Mouse (Mus musculus): ENCODE data around the gene Rufy4. TPM values are rescaled to one million over a fixed set of nuclear protein-coding genes. Genes with fewer than 3 reads are reported as not detected.

Rufy4 gene
- total RNA-seq, 2 experiments from 2014 or later = not detected

DNA sequence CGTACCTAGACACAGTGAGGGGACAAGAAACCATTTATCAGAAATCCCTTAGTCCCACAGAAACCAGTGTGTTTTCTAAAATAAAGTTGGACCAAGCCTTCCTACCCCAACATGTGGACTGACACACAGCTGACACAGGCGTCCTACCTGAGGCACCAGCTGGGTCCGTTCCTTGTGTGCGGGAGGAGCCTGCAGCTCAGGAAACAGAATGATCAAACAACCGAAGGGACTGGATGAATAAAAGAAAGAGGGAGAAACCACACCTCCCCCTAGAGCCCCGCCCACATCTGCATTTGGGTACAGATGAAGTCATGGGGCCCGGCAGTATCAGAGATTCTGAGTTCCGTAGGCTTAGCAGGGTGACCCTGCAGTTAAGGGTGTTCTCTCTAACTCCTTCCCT, 69.1 kb downstream of the Rufy4 start, which contains the start of gene Cxcr1:
TSS of gene Cxcr1 (minus strand) at position 187 of the 400 bp plus-strand sequence.
- ATAC-seq (replicated peaks; ENCODE audit: low FRiP score, poor library complexity, severe bottlenecking) = no peak

DNA sequence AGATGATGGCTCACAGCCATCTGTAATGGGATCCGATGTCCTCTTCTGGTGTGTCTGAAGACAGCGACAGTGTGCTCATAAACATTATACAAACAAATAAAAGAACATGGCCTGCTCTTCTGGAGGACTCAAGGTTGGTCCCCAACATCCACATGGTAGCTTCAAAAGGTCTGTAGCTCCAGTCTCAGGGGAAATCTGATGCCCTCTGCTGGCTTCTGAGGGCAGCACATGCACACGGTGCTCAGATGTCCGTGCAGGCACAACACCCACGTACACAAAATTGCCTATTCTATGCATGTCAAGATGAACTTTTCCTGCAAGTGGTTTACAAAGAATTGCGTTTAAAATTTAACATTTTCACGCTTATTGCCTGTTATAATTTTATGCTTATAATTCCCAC, 70.6 kb downstream of the Rufy4 start:
- ATAC-seq (replicated peaks; ENCODE audit: low FRiP score, poor library complexity, severe bottlenecking) = peak; percentile 79

DNA sequence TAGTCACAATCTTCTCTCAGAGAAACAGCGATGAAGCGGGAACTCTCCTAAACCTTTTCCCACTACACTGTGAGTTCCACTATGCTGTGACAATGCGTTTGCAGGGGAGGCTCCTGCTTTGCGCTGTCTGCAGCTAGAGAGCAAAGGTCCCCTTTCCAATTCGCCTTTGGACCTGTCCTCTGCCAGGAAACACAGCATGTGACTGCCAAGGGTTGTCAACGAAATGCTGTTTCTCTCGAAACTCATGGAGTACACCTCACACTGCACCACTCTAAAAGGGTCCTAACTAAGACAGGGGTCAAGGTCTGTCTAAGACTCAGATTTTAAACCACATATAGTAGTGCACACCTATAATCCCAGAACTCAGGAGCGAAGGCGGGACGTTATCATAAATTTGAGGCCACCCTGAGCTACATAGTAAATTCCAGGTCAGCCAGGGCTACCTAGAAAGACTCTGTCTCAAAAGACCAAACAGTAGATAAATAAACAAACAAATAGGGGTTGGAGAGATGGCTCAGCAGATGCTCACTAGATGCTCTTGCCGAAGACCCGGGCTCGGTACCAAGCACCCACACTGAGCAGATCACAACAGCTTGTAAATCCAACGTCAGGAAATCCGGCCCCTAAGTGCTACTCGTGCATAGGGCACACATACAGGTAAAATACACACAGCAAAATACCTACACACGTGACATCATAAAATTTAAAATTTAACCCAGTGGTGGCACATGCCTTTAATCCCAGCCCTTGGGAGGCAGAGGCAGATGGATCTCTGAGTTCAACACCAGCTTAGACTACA, 71.5 kb downstream of the Rufy4 start:
- no peak for ATAC-seq (replicated peaks; ENCODE audit: low FRiP score, poor library complexity, severe bottlenecking)

Other genes starting within 250 kb of the Rufy4 start
- 8.5 and 9.2 TPM in 2 replicates for gene Tns1, start 1.1 kb upstream of the Rufy4 start, total RNA-seq (2015; ENCODE audit: low replicate concordance)
- gene Tns1, start 1.1 kb upstream of the Rufy4 start, total RNA-seq (2017; ENCODE audit: low replicate concordance) = 11.9 and 21.6 TPM in 2 replicates
- gene Cxcr2, start 28.4 kb downstream of the Rufy4 start, total RNA-seq (2015; ENCODE audit: low replicate concordance) = 19.2 and 25.7 TPM in 2 replicates
- gene Cxcr2, start 28.4 kb downstream of the Rufy4 start, total RNA-seq (2017; ENCODE audit: low replicate concordance) = 23.0 and 24.7 TPM in 2 replicates
- gene Cxcr1, start 69.1 kb downstream of the Rufy4 start, total RNA-seq (2015; ENCODE audit: low replicate concordance) = not detected in 2 replicates
- not detected in 2 replicates for gene Cxcr1, start 69.1 kb downstream of the Rufy4 start, total RNA-seq (2017; ENCODE audit: low replicate concordance)
- gene Arpc2, start 110.5 kb downstream of the Rufy4 start, total RNA-seq (2015; ENCODE audit: low replicate concordance) = 283 and 297 TPM in 2 replicates
- 147 and 152 TPM in 2 replicates for gene Arpc2, start 110.5 kb downstream of the Rufy4 start, total RNA-seq (2017; ENCODE audit: low replicate concordance)
- not detected in 2 replicates for gene Gpbar1, start 153.0 kb downstream of the Rufy4 start, total RNA-seq (2015; ENCODE audit: low replicate concordance)
- not detected in 2 replicates for gene Gpbar1, start 153.0 kb downstream of the Rufy4 start, total RNA-seq (2017; ENCODE audit: low replicate concordance)
- 4.6 and 10.4 TPM in 2 replicates for gene Aamp, start 159.2 kb downstream of the Rufy4 start, total RNA-seq (2015; ENCODE audit: low replicate concordance)
- 15.3 and 27.6 TPM in 2 replicates for gene Aamp, start 159.2 kb downstream of the Rufy4 start, total RNA-seq (2017; ENCODE audit: low replicate concordance)
- gene Pnkd, start 159.4 kb downstream of the Rufy4 start, total RNA-seq (2015; ENCODE audit: low replicate concordance) = 7.1 and 17.7 TPM in 2 replicates
- gene Pnkd, start 159.4 kb downstream of the Rufy4 start, total RNA-seq (2017; ENCODE audit: low replicate concordance) = 2.4 TPM in 1 of 2 replicates, not detected in the other
- 2.1 and 4.2 TPM in 2 replicates for gene Tmbim1, start 180.1 kb downstream of the Rufy4 start, total RNA-seq (2015; ENCODE audit: low replicate concordance)
- 1.9 and 2.6 TPM in 2 replicates for gene Tmbim1, start 180.1 kb downstream of the Rufy4 start, total RNA-seq (2017; ENCODE audit: low replicate concordance)
- not detected in 2 replicates for gene Catip, start 236.6 kb downstream of the Rufy4 start, total RNA-seq (2015; ENCODE audit: low replicate concordance)
- gene Catip, start 236.6 kb downstream of the Rufy4 start, total RNA-seq (2017; ENCODE audit: low replicate concordance) = not detected in 2 replicates
- 20.2 and 37.0 TPM in 2 replicates for gene Slc11a1, start 249.7 kb downstream of the Rufy4 start, total RNA-seq (2015; ENCODE audit: low replicate concordance)
- gene Slc11a1, start 249.7 kb downstream of the Rufy4 start, total RNA-seq (2017; ENCODE audit: low replicate concordance) = 3.0 and 12.7 TPM in 2 replicates